Mouse (Mus musculus) gastrocnemius, postnatal 36 days (tissue): ENCODE measurements at regions not wholly inside any gene's neighbourhood (a gene's known extent, or its start where the extent isn't known, plus 50 kb on each side); places are given as distances from the start of the nearest gene placed in this dataset.

ENCODE experiments used
- DNase-seq, 2 experiments: peaks; one replicate each; pipeline ENCODE4 v3.0.0; 2022
- intact Hi-C: fragments of 180-260 bp; cut with DNase I; formaldehyde crosslinking; loops from one replicate; pipeline ENCODE4 v1.15.1; 2025

DNA sequence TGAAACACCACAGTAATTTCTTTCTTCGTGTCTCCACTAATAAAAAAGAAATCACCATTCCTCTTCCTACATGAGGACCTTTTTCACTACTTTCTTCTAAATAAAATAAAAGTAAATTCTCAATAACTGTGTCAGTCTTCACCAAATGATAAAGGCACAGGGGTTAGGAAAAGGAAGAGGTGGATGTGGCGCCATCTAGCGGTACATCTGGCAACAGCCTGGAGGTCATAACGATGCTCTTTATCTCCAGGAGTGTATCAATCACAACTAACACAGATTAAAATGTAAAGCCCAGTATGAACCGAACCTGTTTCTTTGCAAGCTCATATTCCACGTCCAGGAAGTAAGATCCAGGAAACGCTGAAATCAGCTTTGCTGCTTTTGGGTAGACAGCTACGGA, 793.0 kb downstream of the Gm7489 start:
- intact Hi-C loops, result loop anchor here (5.0 to 10.0 kb wide), 2 partner anchors 60 to 243 kb away; no protein-coding TSS in a partner anchor
- DNase-seq, result peak; percentile 19 to 22
